Mouse (Mus musculus): ENCODE measurements around the gene Jrkl. TPM values are rescaled to one million over a fixed set of nuclear protein-coding genes. Genes with fewer than 3 reads are reported as not detected.
A peak's percentile ranks its signal among the peaks of the same experiment; 100 is the strongest.

The Jrkl gene
- polyA plus RNA-seq, 1 experiment from 2014 or later, result 3.7 TPM

DNA sequence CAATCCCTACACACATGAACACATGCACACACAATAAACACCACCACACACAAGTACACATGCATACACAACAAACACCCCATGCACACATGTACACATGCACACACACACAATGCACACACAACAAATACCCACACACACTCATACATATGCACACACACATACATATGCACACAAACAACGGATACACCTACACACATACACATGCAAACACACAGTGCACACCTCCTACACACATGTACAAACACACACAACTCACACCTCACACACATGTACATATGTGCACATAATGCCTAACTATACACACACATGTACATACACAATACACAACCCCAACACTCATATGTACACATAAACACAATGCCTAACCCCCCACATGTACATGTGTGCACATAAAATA lies 19.8 kb downstream of the Jrkl start:
- Histone ChIP-seq H3K27me3 (replicated peaks) (no peaks in the 10 kb centered on the region), H3K36me3 (no peaks in the 10 kb centered on the region), H3K9me3 (replicated peaks) (peaks cover 4% of the 10 kb centered on the region; the same call in 1 of the 2 replicates), H3K4me2 (no peak overlapping the region), H3K9ac (no peak overlapping the region), H3K27ac (no peak overlapping the region), H3K4me1 (no peaks in the 10 kb centered on the region), H3K4me3 (no peak overlapping the region)
- ATAC-seq, result no peak
- 77% methylated on average over 1 of the region's 1 CpGs for WGBS (ENCODE audit: insufficient replicate concordance)

DNA sequence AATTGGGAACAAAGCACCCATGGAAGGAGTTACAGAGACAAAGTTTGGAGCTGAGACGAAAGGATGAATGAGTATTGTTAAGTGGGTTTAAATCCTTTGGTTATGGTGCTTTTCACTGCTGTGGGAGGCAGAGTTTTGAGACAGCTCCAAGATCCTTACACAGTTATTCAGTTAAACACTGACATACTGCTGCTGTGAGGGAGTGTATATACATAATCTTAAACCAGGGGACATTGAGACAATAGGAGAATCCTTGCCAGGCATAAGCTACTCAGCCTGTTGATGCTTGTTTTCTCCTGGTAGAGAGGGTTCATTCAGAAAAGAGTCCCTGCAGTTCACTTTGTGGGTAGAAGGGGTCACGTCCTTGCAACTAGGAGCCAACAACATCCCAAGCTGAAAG lies 39.3 kb downstream of the Jrkl start:
- no peaks in the 10 kb centered on the region for H3K27me3 ChIP-seq (replicated peaks)
- no peaks in the 10 kb centered on the region for H3K36me3 ChIP-seq
- H3K27ac ChIP-seq, result no peak overlapping the region
- 43% methylated on average over 2 of the region's 2 CpGs for WGBS (ENCODE audit: insufficient replicate concordance)
- no peaks in the 10 kb centered on the region for H3K9me3 ChIP-seq (replicated peaks)
- ATAC-seq, result no peak
- no peak overlapping the region for H3K4me2 ChIP-seq
- H3K4me1 ChIP-seq, result peaks cover 19% of the 10 kb centered on the region
- no peak overlapping the region for H3K4me3 ChIP-seq
- no peak overlapping the region for H3K9ac ChIP-seq

DNA sequence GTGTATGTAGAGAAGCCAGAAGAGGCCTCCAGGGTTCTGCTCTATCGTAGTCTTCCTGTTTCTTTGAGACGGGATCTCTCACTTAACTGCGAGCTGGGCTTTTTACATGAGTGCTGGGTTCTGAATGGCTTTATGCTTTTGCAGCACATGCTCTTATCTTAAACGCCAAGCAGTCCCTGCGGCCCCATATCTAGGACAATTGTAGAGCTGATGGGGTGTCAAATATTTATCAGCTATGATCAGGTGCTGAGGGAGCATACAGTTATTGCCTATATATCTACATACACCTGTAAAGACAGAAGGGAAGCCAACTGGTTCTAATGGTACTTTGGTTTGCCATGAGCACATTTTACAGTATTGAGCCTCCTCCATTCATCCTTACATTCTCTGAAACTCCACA lies 41.9 kb downstream of the Jrkl start:
- ATAC-seq, result peak; percentile 91
- no peaks in the 10 kb centered on the region for H3K36me3 ChIP-seq
- no peak overlapping the region for H3K9ac ChIP-seq
- no peaks in the 10 kb centered on the region for H3K9me3 ChIP-seq (replicated peaks)
- 0 out of 2 replicates have a peak overlapping the region, but pooled peaks have one; percentile 20 for H3K27ac ChIP-seq
- no peak overlapping the region for H3K4me3 ChIP-seq
- H3K4me1 ChIP-seq, result peaks cover 19% of the 10 kb centered on the region
- H3K27me3 ChIP-seq (replicated peaks), result no peaks in the 10 kb centered on the region
- WGBS (ENCODE audit: insufficient replicate concordance), result 39% methylated on average over 5 of the region's 5 CpGs
- H3K4me2 ChIP-seq, result peak overlapping the region; percentile 15; the same call in 1 of the 2 replicates

- Histone ChIP-seq H3K9me3 (replicated peaks) (no peaks in the 10 kb centered on the region), H3K4me1 (peaks cover 19% of the 10 kb centered on the region), H3K9ac (no peak overlapping the region), H3K27me3 (replicated peaks) (no peaks in the 10 kb centered on the region), H3K4me2 (no peak overlapping the region), H3K4me3 (no peak overlapping the region), H3K27ac (peak overlapping the region; percentile 20; the same call in 1 of the 2 replicates), H3K36me3 (no peaks in the 10 kb centered on the region)
- 74% methylated on average over 1 of the region's 1 CpGs for WGBS (ENCODE audit: insufficient replicate concordance)
- ATAC-seq, result peak; percentile 16; the same call in 1 of the 2 replicates
Observed at GRCm38 (mm10) chr9:13203109-13203508, 42.5 kb downstream of the Jrkl start.

DNA sequence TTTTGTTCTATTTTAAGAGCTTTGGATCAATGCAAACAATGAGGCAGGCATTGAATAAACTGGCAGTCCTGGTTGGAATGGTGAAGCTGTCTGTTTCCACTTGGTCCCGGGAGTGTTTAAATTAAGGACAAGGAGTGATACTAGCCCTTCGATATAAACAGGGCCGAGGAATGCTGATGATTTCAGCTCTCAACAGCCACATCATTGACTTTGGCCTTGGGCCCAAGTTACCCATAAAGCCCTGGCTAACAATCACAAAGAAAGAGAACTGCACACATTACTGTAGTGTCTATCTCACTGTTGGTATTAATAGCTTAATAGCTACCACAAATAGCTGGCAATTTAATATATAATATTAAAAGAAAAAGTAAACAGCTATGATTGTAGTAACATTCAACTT lies 45.5 kb downstream of the Jrkl start:
- H3K36me3 ChIP-seq, result no peaks in the 10 kb centered on the region
- peaks cover 19% of the 10 kb centered on the region for H3K4me1 ChIP-seq
- no peak overlapping the region for H3K4me3 ChIP-seq
- no peak for ATAC-seq
- no peaks in the 10 kb centered on the region for H3K27me3 ChIP-seq (replicated peaks)
- H3K9ac ChIP-seq, result no peak overlapping the region
- 70% methylated on average over 3 of the region's 3 CpGs for WGBS (ENCODE audit: insufficient replicate concordance)
- H3K4me2 ChIP-seq, result no peak overlapping the region
- no peak overlapping the region for H3K27ac ChIP-seq
- H3K9me3 ChIP-seq (replicated peaks), result no peaks in the 10 kb centered on the region

DNA sequence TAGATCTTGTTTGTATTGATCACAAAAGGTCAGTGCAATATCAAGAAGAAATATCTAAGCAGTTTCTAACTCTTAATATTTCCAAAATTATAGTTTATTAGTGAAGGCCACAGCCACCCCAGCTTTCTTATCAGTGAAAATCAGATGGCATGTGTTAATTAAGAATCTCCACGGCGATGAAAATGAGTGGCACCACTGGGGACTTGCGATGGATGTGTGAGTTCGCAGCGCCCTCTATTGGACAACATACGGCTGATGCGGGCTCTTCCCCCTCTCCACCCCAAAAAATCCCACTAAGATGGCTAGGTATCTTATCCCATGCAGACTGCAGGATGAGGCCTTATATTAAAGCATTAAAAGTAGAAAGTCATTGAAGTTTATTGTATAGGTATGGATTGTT lies 49.9 kb downstream of the Jrkl start:
- H3K9me3 ChIP-seq (replicated peaks), result no peaks in the 10 kb centered on the region
- no peak overlapping the region for H3K9ac ChIP-seq
- H3K4me3 ChIP-seq, result no peak overlapping the region
- WGBS (ENCODE audit: insufficient replicate concordance), result 14% methylated on average over 7 of the region's 7 CpGs
- no peak overlapping the region for H3K27ac ChIP-seq
- no peaks in the 10 kb centered on the region for H3K27me3 ChIP-seq (replicated peaks)
- ATAC-seq, result no peak
- H3K4me1 ChIP-seq, result no peaks in the 10 kb centered on the region
- no peak overlapping the region for H3K4me2 ChIP-seq
- no peaks in the 10 kb centered on the region for H3K36me3 ChIP-seq

DNA sequence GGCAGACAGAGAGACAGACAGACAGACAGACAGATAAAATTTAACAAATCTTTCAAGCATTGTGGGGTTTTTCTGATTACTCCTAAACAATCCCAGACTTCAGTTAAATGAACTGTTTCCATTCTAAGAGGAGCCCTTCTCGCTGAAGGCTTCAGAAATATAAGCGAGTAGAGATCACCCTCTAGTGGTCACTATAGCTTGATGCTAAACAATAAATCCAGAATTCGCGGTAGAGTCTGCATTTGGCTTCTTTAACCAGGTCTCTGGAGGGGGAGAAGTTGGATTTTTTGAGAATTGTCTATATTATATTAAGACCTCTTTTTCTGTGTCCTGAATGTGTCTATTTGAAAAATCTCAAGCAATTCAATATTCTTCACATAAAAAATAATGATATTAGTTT lies 50.4 kb downstream of the Jrkl start:
- ATAC-seq, result no peak
- Histone ChIP-seq H3K9ac (no peak overlapping the region), H3K4me1 (no peaks in the 10 kb centered on the region), H3K9me3 (replicated peaks) (no peaks in the 10 kb centered on the region), H3K4me2 (no peak overlapping the region), H3K27ac (no peak overlapping the region), H3K27me3 (replicated peaks) (no peaks in the 10 kb centered on the region), H3K4me3 (no peak overlapping the region), H3K36me3 (no peaks in the 10 kb centered on the region)
- WGBS (ENCODE audit: insufficient replicate concordance), result 2% methylated on average over 4 of the region's 4 CpGs

GRCm38 (mm10) chr9:13194619-13195018 lies 51.0 kb downstream of the Jrkl start:
- Histone ChIP-seq H3K4me2 (no peak overlapping the region), H3K9me3 (replicated peaks) (no peaks in the 10 kb centered on the region), H3K4me1 (no peaks in the 10 kb centered on the region), H3K9ac (no peak overlapping the region), H3K27me3 (replicated peaks) (no peaks in the 10 kb centered on the region), H3K27ac (no peak overlapping the region), H3K4me3 (no peak overlapping the region), H3K36me3 (no peaks in the 10 kb centered on the region)
- no peak for ATAC-seq
- 75% methylated on average over 4 of the region's 4 CpGs for WGBS (ENCODE audit: insufficient replicate concordance)

Other genes with a start within 250 kb of the Jrkl start
- gene Ccdc82, start 1.1 kb upstream of the Jrkl start, polyA plus RNA-seq (2016; fragmentation: Nextera tagmentation; extraction: Ambion mirVana), result 14.0 and 15.2 TPM in 2 replicates
- gene Maml2, start 52.1 kb upstream of the Jrkl start, polyA plus RNA-seq (2016; fragmentation: Nextera tagmentation; extraction: Ambion mirVana), result 1.6 and 1.7 TPM in 2 replicates
- not detected in 2 replicates for gene Gm17571, start 200.9 kb upstream of the Jrkl start, polyA plus RNA-seq (2016; fragmentation: Nextera tagmentation; extraction: Ambion mirVana)

Data from liver, embryonic 12.5 days (tissue).